Mouse (Mus musculus): ENCODE results near the gene Ankub1. TPM values are rescaled to one million over a fixed set of nuclear protein-coding genes. Genes with fewer than 3 reads are reported as not detected.

The Ankub1 gene
- not detected in 2 replicates for polyA plus RNA-seq (2011; ENCODE audit: insufficient read length, low read depth, missing spikeins)

GRCm38 (mm10) chr3:57692719-57693118 is at the start of gene Ankub1:
TSS of gene Ankub1 (minus strand) at chr3:57692799.
- Histone ChIP-seq H3K27ac (ENCODE audit: insufficient read depth, low read length) (no peak within 1 kb of the TSS), H3K4me3 (ENCODE audit: insufficient read depth, low read length) (no peak within 1 kb of the TSS), H3K4me1 (ENCODE audit: control insufficient read depth, insufficient read depth, low read length) (peaks cover 3% of the 10 kb centered on the region; the same call in 1 of the 2 replicates)
- TF ChIP-seq POLR2A (IDR thresholded peaks at IDR 0.05; ENCODE audit: low read depth, low read length) = no peak
- TF ChIP-seq CTCF (IDR thresholded peaks at IDR 0.05; ENCODE audit: borderline replicate concordance, insufficient read depth, low read length) = no peak

- Histone ChIP-seq H3K4me3 (ENCODE audit: insufficient read depth, low read length) (no peak overlapping the region), H3K27ac (ENCODE audit: insufficient read depth, low read length) (no peak overlapping the region), H3K4me1 (ENCODE audit: control insufficient read depth, insufficient read depth, low read length) (no peaks in the 10 kb centered on the region)
- TF ChIP-seq CTCF (IDR thresholded peaks at IDR 0.05; ENCODE audit: borderline replicate concordance, insufficient read depth, low read length) (no peak), POLR2A (IDR thresholded peaks at IDR 0.05; ENCODE audit: low read depth, low read length) (no peak)
These were observed 47.2 kb upstream of the Ankub1 start for GRCm38 (mm10) chr3:57739830-57740229.

DNA sequence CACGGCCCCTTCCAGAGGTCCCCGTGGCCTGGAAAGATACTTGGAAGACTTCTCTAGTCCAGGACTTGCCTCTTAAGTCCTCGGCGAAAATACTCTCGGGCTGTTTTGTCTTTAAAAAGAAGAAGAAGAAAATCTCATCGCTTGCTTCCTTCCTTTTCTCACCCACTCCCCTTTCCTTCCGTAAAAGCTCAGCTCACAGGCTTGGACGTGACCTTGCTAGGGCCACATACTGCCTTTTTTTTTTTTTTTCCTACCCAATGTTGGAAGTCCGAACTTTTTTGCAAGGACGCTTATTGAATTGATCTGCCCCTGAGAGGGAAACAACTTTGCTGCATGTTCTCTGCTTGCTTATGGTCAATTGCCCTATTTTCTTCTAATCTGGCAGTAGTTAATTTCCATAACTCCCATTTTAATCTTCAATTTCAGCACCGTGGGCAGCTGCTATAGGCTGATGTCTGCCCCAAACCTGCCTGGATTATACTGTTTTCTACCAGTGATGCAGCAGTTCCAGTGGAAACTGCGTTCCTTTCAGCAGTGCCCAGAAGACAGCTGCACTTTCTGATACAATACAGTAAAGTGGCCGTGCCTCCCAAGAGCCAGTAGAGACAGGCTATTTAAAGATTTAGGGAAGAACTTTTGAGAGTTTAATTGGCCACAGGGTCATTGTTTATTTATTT is 44.0 kb upstream of the Ankub1 start:
- peak overlapping the region; percentile 86 for H3K4me3 ChIP-seq (ENCODE audit: insufficient read depth, low read length)
- no peaks in the 10 kb centered on the region for H3K4me1 ChIP-seq (ENCODE audit: control insufficient read depth, insufficient read depth, low read length)
- peak overlapping the region; percentile 53 for H3K27ac ChIP-seq (ENCODE audit: insufficient read depth, low read length)
- no peak for TF ChIP-seq CTCF (IDR thresholded peaks at IDR 0.05; ENCODE audit: borderline replicate concordance, insufficient read depth, low read length)
- no peak for TF ChIP-seq POLR2A (IDR thresholded peaks at IDR 0.05; ENCODE audit: low read depth, low read length)

- Histone ChIP-seq H3K4me1 (ENCODE audit: control insufficient read depth, insufficient read depth, low read length) (no peaks in the 10 kb centered on the region), H3K27ac (ENCODE audit: insufficient read depth, low read length) (peak within 1 kb of the TSS; percentile 88), H3K4me3 (ENCODE audit: insufficient read depth, low read length) (peak within 1 kb of the TSS; percentile 86)
- TF ChIP-seq POLR2A (IDR thresholded peaks at IDR 0.05; ENCODE audit: low read depth, low read length) (peak; percentile 74), CTCF (IDR thresholded peaks at IDR 0.05; ENCODE audit: borderline replicate concordance, insufficient read depth, low read length) (no peak)
These were observed 43.1 kb upstream of the Ankub1 start, which contains the start of gene Rnf13 for GRCm38 (mm10) chr3:57735511-57736370. TSS of gene Rnf13 (plus strand) at chr3:57736062.

GRCm38 (mm10) chr3:57732206-57732915 is 39.8 kb upstream of the Ankub1 start:
- H3K4me1 ChIP-seq (ENCODE audit: control insufficient read depth, insufficient read depth, low read length) = no peaks in the 10 kb centered on the region
- no peak overlapping the region for H3K27ac ChIP-seq (ENCODE audit: insufficient read depth, low read length)
- TF ChIP-seq CTCF (IDR thresholded peaks at IDR 0.05; ENCODE audit: borderline replicate concordance, insufficient read depth, low read length) (no peak), POLR2A (IDR thresholded peaks at IDR 0.05; ENCODE audit: low read depth, low read length) (no peak)
- no peak overlapping the region for H3K4me3 ChIP-seq (ENCODE audit: insufficient read depth, low read length)

GRCm38 (mm10) chr3:57714151-57714550 is 21.6 kb upstream of the Ankub1 start:
- H3K4me3 ChIP-seq (ENCODE audit: insufficient read depth, low read length) = no peak overlapping the region
- TF ChIP-seq POLR2A (IDR thresholded peaks at IDR 0.05; ENCODE audit: low read depth, low read length) (no peak), CTCF (IDR thresholded peaks at IDR 0.05; ENCODE audit: borderline replicate concordance, insufficient read depth, low read length) (no peak)
- no peaks in the 10 kb centered on the region for H3K4me1 ChIP-seq (ENCODE audit: control insufficient read depth, insufficient read depth, low read length)
- H3K27ac ChIP-seq (ENCODE audit: insufficient read depth, low read length) = no peak overlapping the region

GRCm38 (mm10) chr3:57696779-57697178 is 4.2 kb upstream of the Ankub1 start:
- TF ChIP-seq CTCF (IDR thresholded peaks at IDR 0.05; ENCODE audit: borderline replicate concordance, insufficient read depth, low read length) (no peak), POLR2A (IDR thresholded peaks at IDR 0.05; ENCODE audit: low read depth, low read length) (no peak)
- H3K4me1 ChIP-seq (ENCODE audit: control insufficient read depth, insufficient read depth, low read length) = no peaks in the 10 kb centered on the region
- H3K4me3 ChIP-seq (ENCODE audit: insufficient read depth, low read length) = no peak overlapping the region
- no peak overlapping the region for H3K27ac ChIP-seq (ENCODE audit: insufficient read depth, low read length)

DNA sequence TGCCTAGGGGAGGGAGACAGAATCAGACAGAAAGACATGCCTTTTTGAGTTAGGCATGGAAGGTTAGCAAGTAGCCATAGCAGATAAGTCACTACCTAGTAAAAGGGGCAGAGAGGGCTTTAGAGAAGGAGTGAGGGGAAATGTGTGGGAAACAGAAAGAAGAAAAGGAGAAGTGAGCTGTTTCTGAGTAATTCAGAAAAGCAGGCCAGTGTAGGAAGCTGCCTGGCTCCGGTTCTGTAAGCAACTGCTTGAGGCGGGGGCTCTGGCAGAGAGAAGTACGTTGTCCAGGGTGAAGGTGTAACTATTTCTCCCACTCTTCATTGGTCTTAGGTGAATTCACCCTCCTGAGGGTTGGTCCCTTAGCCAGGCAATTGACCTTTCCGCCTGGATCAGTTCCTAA is 3.6 kb upstream of the Ankub1 start:
- no peak overlapping the region for H3K4me3 ChIP-seq (ENCODE audit: insufficient read depth, low read length)
- H3K4me1 ChIP-seq (ENCODE audit: control insufficient read depth, insufficient read depth, low read length) = no peaks in the 10 kb centered on the region
- no peak for TF ChIP-seq CTCF (IDR thresholded peaks at IDR 0.05; ENCODE audit: borderline replicate concordance, insufficient read depth, low read length)
- TF ChIP-seq POLR2A (IDR thresholded peaks at IDR 0.05; ENCODE audit: low read depth, low read length) = no peak
- no peak overlapping the region for H3K27ac ChIP-seq (ENCODE audit: insufficient read depth, low read length)

DNA sequence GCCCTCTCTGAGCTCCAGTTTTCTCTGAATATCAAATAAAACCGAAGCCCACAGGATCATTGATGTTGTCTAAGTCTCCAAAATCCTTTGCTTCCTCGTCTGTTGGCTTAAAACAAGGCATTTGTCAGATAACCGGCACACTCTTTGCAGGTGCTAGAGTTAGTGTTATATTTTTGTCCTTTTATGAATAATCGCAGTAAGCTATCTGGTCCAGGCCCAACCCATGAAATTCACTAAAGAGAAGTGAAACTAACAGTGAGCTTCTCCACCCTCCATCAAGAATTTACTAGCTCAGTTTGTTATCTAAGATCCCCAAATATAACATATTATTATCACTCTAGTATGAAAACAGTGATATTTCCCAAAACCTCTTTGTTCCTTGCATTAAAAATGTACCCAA is 827 bp downstream of the Ankub1 start:
- Histone ChIP-seq H3K27ac (ENCODE audit: insufficient read depth, low read length) (no peak overlapping the region), H3K4me3 (ENCODE audit: insufficient read depth, low read length) (no peak overlapping the region), H3K4me1 (ENCODE audit: control insufficient read depth, insufficient read depth, low read length) (peaks cover 3% of the 10 kb centered on the region; the same call in 1 of the 2 replicates)
- no peak for TF ChIP-seq CTCF (IDR thresholded peaks at IDR 0.05; ENCODE audit: borderline replicate concordance, insufficient read depth, low read length)
- no peak for TF ChIP-seq POLR2A (IDR thresholded peaks at IDR 0.05; ENCODE audit: low read depth, low read length)
